Mouse (Mus musculus): ENCODE data around the gene Col4a3bp. TPM values are rescaled to one million over a fixed set of nuclear protein-coding genes. Genes with fewer than 3 reads are reported as not detected.
A peak's percentile ranks its signal among the peaks of the same experiment; 100 is the strongest.

The Col4a3bp gene
- polyA plus RNA-seq, 1 experiment from 2014 or later: 10.2 TPM

DNA sequence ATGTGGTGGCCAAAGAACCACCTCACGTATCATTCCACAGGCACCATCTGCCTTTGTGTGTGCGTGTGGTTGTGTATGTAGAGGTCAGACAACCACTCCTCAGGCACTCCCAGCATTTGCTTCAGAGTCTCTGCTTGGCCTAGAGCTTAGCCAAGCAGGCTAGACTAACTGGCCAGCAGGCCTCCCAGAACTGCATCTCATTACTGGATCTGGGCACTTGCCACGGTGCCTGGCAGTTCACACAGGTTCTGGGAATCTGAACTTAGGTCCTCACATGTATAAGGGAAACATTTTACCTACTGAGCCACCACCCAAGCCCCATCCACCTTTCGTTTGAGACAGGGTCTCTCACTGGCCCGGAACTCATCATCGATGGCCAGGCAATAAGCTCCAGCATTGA is 10.2 kb upstream of the Col4a3bp start:
- Histone ChIP-seq H3K36me3 (ENCODE audit: control insufficient read depth, insufficient read depth, low read length) (no peaks in the 10 kb centered on the region), H3K27ac (ENCODE audit: low read length) (no peak overlapping the region), H3K4me2 (ENCODE audit: low read depth, low read length) (no peak overlapping the region), H3K9ac (ENCODE audit: low read depth, low read length) (no peak overlapping the region), H3K27me3 (replicated peaks; ENCODE audit: control insufficient read depth, insufficient read depth, low read length) (no peaks in the 10 kb centered on the region), H3K4me3 (ENCODE audit: low read length) (no peak overlapping the region), H3K4me1 (ENCODE audit: control insufficient read depth, insufficient read depth, low read length) (peaks cover 6% of the 10 kb centered on the region), H3K9me3 (ENCODE audit: control insufficient read depth, low read length) (no peaks in the 10 kb centered on the region)
- no peak for ATAC-seq
- WGBS: 88% methylated on average over 6 of the region's 6 CpGs

DNA sequence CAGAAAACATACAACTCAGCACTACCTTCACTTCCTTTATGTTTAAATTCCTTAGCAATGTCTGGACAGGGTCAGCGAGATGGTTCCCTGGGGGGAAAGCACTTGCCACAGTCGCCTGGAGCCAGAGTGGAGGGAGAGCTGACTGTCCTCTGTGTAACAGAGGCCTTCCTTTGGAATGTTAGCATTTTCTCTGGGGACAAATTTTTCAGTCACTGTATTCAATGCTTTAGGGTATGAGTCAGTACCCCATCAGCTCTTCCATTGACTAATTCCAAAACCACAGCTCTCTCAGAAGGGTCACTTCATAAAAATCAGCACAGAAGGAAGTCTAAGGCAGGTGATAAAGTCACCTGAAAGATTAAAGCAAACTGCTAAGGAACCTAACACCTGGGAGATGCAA is 8.7 kb upstream of the Col4a3bp start:
- H3K27me3 ChIP-seq (replicated peaks; ENCODE audit: control insufficient read depth, insufficient read depth, low read length): no peaks in the 10 kb centered on the region
- H3K4me1 ChIP-seq (ENCODE audit: control insufficient read depth, insufficient read depth, low read length): peaks cover 6% of the 10 kb centered on the region
- H3K36me3 ChIP-seq (ENCODE audit: control insufficient read depth, insufficient read depth, low read length): no peaks in the 10 kb centered on the region
- no peak for ATAC-seq
- no peak overlapping the region for H3K4me3 ChIP-seq (ENCODE audit: low read length)
- no peaks in the 10 kb centered on the region for H3K9me3 ChIP-seq (ENCODE audit: control insufficient read depth, low read length)
- WGBS: 61% methylated on average over 2 of the region's 2 CpGs
- H3K9ac ChIP-seq (ENCODE audit: low read depth, low read length): no peak overlapping the region
- H3K27ac ChIP-seq (ENCODE audit: low read length): no peak overlapping the region
- H3K4me2 ChIP-seq (ENCODE audit: low read depth, low read length): no peak overlapping the region

DNA sequence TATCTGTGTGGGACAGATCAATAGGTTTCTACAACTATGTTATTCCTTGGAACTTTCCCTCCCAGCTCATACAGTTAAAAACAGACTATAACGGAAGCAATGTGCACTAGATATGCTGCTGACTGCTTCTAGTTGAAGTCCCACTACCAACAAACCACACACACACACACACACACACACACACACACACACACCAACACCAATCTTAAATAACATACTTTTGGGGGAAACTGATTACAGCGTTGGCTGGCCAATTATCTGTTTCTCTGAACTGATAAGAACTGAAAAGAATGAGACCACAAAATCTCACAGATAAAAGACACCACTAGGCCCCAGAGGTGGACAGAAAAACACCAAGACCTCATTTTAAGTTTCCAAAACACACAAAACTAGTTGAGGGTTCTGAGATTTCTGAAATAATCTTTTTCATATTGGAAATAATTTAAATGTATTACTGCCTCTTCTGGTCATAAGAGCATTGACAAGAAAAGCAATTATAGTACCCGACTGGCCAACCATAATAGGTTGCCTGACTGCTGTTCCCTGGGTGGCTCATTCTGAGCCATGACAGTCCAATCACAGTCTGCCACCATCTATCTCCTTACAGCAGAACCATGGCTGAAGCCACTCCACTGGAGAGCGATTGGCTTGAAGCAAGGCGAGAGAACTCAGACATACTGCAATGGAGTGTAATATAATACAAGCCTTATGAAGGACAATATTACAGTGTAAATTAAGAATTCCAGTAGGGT is 5.4 kb upstream of the Col4a3bp start:
- no peak overlapping the region for H3K27ac ChIP-seq (ENCODE audit: low read length)
- no peak overlapping the region for H3K4me2 ChIP-seq (ENCODE audit: low read depth, low read length)
- peaks cover 3% of the 10 kb centered on the region; the same call in 1 of the 2 replicates for H3K4me1 ChIP-seq (ENCODE audit: control insufficient read depth, insufficient read depth, low read length)
- no peak for ATAC-seq
- H3K9ac ChIP-seq (ENCODE audit: low read depth, low read length): no peak overlapping the region
- H3K36me3 ChIP-seq (ENCODE audit: control insufficient read depth, insufficient read depth, low read length): no peaks in the 10 kb centered on the region
- no peaks in the 10 kb centered on the region for H3K9me3 ChIP-seq (ENCODE audit: control insufficient read depth, low read length)
- no peaks in the 10 kb centered on the region for H3K27me3 ChIP-seq (replicated peaks; ENCODE audit: control insufficient read depth, insufficient read depth, low read length)
- WGBS: 85% methylated on average over 5 of the region's 5 CpGs
- no peak overlapping the region for H3K4me3 ChIP-seq (ENCODE audit: low read length)

DNA sequence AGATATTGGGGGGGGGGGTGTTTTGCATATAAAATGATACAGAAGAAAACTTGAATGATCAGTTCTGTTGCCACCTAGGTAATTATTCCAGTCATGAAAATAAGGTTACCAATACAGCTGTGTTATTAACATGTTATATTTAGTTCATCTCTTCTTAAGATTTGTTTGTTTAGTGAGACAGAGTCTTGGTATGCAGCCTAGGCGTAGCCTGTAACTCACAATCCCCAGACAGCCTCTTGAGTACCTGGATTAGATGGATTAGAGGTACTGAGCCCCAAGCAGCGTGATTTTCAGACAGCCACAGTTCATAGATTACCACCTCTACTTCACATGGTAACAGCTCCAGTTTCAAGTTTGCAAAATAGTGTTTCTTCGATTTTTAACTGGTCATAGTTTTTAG is 4.3 kb upstream of the Col4a3bp start:
- Histone ChIP-seq H3K4me1 (ENCODE audit: control insufficient read depth, insufficient read depth, low read length) (no peaks in the 10 kb centered on the region; the same call in 1 of the 2 replicates), H3K4me2 (ENCODE audit: low read depth, low read length) (no peak overlapping the region), H3K27ac (ENCODE audit: low read length) (no peak overlapping the region), H3K36me3 (ENCODE audit: control insufficient read depth, insufficient read depth, low read length) (no peaks in the 10 kb centered on the region), H3K4me3 (ENCODE audit: low read length) (no peak overlapping the region), H3K9me3 (ENCODE audit: control insufficient read depth, low read length) (no peaks in the 10 kb centered on the region), H3K9ac (ENCODE audit: low read depth, low read length) (no peak overlapping the region), H3K27me3 (replicated peaks; ENCODE audit: control insufficient read depth, insufficient read depth, low read length) (no peaks in the 10 kb centered on the region)
- 71% methylated on average over 3 of the region's 3 CpGs for WGBS
- no peak for ATAC-seq

DNA sequence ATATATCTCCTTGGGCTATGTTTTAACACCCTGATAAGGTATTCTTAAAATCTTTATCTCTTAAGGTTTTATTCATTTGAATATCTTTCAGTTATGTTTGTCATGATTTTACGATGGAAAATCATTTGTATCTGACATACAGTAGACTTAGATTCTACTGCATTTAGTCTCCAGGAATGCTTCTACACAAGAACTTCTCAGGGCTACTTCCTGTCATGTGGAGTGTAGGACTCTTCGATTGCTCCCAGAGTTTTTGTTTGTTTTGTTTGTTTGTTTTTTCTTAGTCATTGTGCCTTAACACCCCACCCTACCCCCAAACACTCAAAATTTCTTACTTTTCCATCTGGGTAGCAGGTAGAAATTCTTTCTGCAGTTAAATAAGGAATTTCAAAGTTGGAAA is 1.0 kb upstream of the Col4a3bp start:
- Histone ChIP-seq H3K4me3 (ENCODE audit: low read length) (peak overlapping the region; percentile 39), H3K4me1 (ENCODE audit: control insufficient read depth, insufficient read depth, low read length) (no peaks in the 10 kb centered on the region; the same call in 1 of the 2 replicates), H3K9ac (ENCODE audit: low read depth, low read length) (no peak overlapping the region), H3K4me2 (ENCODE audit: low read depth, low read length) (peak overlapping the region; percentile 49), H3K27me3 (replicated peaks; ENCODE audit: control insufficient read depth, insufficient read depth, low read length) (no peaks in the 10 kb centered on the region), H3K9me3 (ENCODE audit: control insufficient read depth, low read length) (no peaks in the 10 kb centered on the region), H3K36me3 (ENCODE audit: control insufficient read depth, insufficient read depth, low read length) (no peaks in the 10 kb centered on the region), H3K27ac (ENCODE audit: low read length) (no peak overlapping the region)
- ATAC-seq: no peak
- 26% methylated on average over 2 of the region's 2 CpGs for WGBS

DNA sequence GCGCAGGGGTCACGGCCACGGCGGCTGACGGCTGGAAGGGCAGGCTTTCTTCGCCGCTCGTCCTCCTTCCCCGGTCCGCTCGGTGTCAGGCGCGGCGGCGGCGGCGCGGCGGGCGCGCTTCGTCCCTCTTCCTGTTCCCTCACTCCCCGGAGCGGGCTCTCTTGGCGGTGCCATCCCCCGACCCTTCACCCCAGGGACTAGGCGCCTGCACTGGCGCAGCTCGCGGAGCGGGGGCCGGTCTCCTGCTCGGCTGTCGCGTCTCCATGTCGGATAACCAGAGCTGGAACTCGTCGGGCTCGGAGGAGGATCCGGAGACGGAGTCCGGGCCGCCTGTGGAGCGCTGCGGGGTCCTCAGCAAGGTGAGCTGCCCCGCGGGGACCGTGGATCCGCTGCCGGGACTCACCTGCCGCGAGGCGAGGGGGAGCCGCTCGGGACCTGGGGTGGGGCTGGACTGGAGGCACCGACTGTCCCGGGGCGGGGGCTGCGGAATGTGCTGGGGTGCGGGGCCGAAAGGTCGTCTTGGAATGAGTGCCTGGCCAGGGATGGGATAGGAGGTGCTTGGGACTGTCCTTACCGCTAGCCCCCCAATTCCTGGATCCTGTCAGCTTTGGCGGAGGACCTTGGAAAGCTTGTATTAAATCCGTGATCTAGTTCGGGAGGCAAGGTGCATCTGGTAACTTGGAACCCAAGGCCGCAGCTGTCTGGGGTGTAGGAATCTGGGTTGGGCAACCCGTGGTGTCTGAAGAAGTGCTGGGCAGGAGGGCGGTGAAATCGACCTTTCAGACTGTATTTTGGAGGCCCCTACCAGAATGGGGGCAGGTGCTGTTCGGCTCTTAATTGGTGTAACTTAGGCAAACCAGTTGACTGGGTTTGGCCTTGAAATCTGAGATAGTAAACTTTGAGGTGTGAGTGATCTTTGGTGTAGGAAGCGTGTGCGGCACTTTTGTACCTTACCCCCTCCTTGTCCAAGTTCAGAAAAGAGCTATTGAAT is 778 bp downstream of the Col4a3bp start:
- no peaks in the 10 kb centered on the region for H3K27me3 ChIP-seq (replicated peaks; ENCODE audit: control insufficient read depth, insufficient read depth, low read length)
- H3K4me1 ChIP-seq (ENCODE audit: control insufficient read depth, insufficient read depth, low read length): no peaks in the 10 kb centered on the region; the same call in 1 of the 2 replicates
- peak overlapping the region; percentile 67 for H3K4me2 ChIP-seq (ENCODE audit: low read depth, low read length)
- no peaks in the 10 kb centered on the region for H3K36me3 ChIP-seq (ENCODE audit: control insufficient read depth, insufficient read depth, low read length)
- peak; percentile 69 for ATAC-seq
- no peaks in the 10 kb centered on the region for H3K9me3 ChIP-seq (ENCODE audit: control insufficient read depth, low read length)
- peak overlapping the region; percentile 98 for H3K4me3 ChIP-seq (ENCODE audit: low read length)
- H3K27ac ChIP-seq (ENCODE audit: low read length): peak overlapping the region; percentile 93
- peak overlapping the region; percentile 98 for H3K9ac ChIP-seq (ENCODE audit: low read depth, low read length)
- under 1% methylated on average over 53 of the region's 73 CpGs for WGBS

DNA sequence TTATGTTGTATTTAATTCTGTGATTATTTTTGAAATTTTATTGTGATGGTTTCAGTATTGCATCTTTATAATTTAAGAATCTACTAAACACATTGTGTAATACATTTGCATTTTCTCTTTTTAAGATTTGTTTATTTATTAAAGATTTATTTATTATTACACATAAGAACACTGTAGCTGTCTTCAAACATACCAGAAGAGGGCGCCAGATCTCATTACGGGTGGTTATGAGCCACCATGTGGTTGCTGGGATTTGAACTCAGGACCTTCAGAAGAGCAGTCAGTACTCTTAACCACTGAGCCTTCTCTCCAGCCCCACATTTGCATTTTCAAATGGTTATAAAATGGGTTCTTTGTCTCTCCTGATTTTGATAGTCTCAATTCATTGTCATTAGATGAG is 2.1 kb downstream of the Col4a3bp start:
- WGBS: 70% methylated on average over 2 of the region's 2 CpGs
- H3K4me1 ChIP-seq (ENCODE audit: control insufficient read depth, insufficient read depth, low read length): no peaks in the 10 kb centered on the region; the same call in 1 of the 2 replicates
- H3K9ac ChIP-seq (ENCODE audit: low read depth, low read length): no peak overlapping the region
- no peak for ATAC-seq
- no peak overlapping the region for H3K4me3 ChIP-seq (ENCODE audit: low read length)
- H3K27ac ChIP-seq (ENCODE audit: low read length): no peak overlapping the region
- H3K27me3 ChIP-seq (replicated peaks; ENCODE audit: control insufficient read depth, insufficient read depth, low read length): no peaks in the 10 kb centered on the region
- H3K36me3 ChIP-seq (ENCODE audit: control insufficient read depth, insufficient read depth, low read length): no peaks in the 10 kb centered on the region
- no peaks in the 10 kb centered on the region for H3K9me3 ChIP-seq (ENCODE audit: control insufficient read depth, low read length)
- H3K4me2 ChIP-seq (ENCODE audit: low read depth, low read length): no peak overlapping the region

DNA sequence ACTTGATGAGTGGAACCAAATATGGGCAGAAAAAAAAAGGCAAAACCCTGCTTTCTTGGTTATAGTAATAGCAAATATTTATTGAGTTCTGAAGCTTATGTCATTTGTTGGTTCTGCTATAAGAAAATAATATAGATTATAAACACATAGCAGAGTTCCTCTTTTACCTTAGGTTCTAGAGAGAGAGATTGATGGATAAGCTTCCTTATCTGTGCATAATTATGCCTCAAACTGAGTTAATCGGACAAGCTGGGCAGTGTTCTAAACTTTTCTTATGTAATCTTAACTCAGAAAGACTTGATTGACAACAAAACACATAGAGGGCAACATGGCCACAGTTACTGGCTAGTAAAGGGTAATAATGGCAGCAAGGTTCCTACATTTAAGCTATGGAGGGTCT is 4.8 kb downstream of the Col4a3bp start:
- ATAC-seq: no peak
- H3K9me3 ChIP-seq (ENCODE audit: control insufficient read depth, low read length): no peaks in the 10 kb centered on the region
- H3K36me3 ChIP-seq (ENCODE audit: control insufficient read depth, insufficient read depth, low read length): no peaks in the 10 kb centered on the region
- H3K27ac ChIP-seq (ENCODE audit: low read length): no peak overlapping the region
- 64% methylated on average over 1 of the region's 1 CpGs for WGBS
- H3K27me3 ChIP-seq (replicated peaks; ENCODE audit: control insufficient read depth, insufficient read depth, low read length): no peaks in the 10 kb centered on the region
- H3K4me2 ChIP-seq (ENCODE audit: low read depth, low read length): no peak overlapping the region
- no peaks in the 10 kb centered on the region for H3K4me1 ChIP-seq (ENCODE audit: control insufficient read depth, insufficient read depth, low read length)
- no peak overlapping the region for H3K9ac ChIP-seq (ENCODE audit: low read depth, low read length)
- no peak overlapping the region for H3K4me3 ChIP-seq (ENCODE audit: low read length)

DNA sequence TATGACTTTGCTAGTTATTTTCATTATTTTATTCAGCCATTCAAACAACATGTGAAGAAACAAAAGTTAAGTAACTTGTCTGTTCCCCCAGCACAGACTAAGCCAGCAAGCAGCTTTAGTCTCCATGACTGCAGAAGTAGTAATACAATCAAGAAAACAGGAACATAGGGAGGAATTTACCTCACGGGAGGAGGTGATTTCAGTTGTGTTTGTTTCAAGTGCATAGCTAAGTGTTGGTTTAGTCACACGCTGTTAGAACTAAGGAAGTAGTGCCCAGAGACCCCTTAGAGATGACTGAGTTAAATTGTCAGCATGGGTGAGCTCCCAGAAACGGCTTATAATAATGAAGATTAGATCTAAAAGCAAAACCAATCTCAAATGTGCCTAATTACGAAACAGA is 5.5 kb downstream of the Col4a3bp start:
- H3K9me3 ChIP-seq (ENCODE audit: control insufficient read depth, low read length): no peaks in the 10 kb centered on the region
- H3K4me3 ChIP-seq (ENCODE audit: low read length): no peak overlapping the region
- no peaks in the 10 kb centered on the region for H3K27me3 ChIP-seq (replicated peaks; ENCODE audit: control insufficient read depth, insufficient read depth, low read length)
- H3K4me2 ChIP-seq (ENCODE audit: low read depth, low read length): no peak overlapping the region
- no peaks in the 10 kb centered on the region for H3K36me3 ChIP-seq (ENCODE audit: control insufficient read depth, insufficient read depth, low read length)
- 74% methylated on average over 4 of the region's 4 CpGs for WGBS
- no peaks in the 10 kb centered on the region for H3K4me1 ChIP-seq (ENCODE audit: control insufficient read depth, insufficient read depth, low read length)
- H3K27ac ChIP-seq (ENCODE audit: low read length): no peak overlapping the region
- ATAC-seq: no peak
- no peak overlapping the region for H3K9ac ChIP-seq (ENCODE audit: low read depth, low read length)
